Mouse (Mus musculus) macrophage (primary cell): Measurements from ENCODE around the gene Traf3ip2. TPM values are rescaled to one million over a fixed set of nuclear protein-coding genes. Genes with fewer than 3 reads are reported as not detected.

ENCODE experiments used
- H3K27ac ChIP-seq: fragments of 350-480 bp; formaldehyde crosslinking; 2 replicates; pipeline ENCODE4 v1.9.0; 2021
- H3K36me3 ChIP-seq: fragments of 350-480 bp; formaldehyde crosslinking; 2 replicates; pipeline ENCODE4 v1.9.0; 2021; ENCODE audit errors: inconsistent target
- H3K4me3 ChIP-seq: fragments of 350-480 bp; formaldehyde crosslinking; 2 replicates; pipeline ENCODE4 v1.9.0; 2021; ENCODE audit errors: inconsistent target
- H3K79me2 ChIP-seq: fragments of 350-480 bp; formaldehyde crosslinking; 2 replicates; pipeline ENCODE4 v1.9.0; 2021; ENCODE audit errors: inconsistent target
- WGBS: methylation state at CpG from one replicate; pipeline ENCODE4 v1.1.7; 2026; ENCODE audit warnings: inconsistent platforms; ENCODE audit not compliant: missing documents; 5-methylcytosine and 5-hydroxymethylcytosine counted together
- polyA plus RNA-seq: library from polyadenylated mRNA; stranded (reverse); fragments of 250-400 nt; gene quantifications from 3 replicates; pipeline ENCODE4 v1.2.4, GENCODE M21; 2018; ENCODE audit warnings: inconsistent platforms

Gene Traf3ip2
- polyA plus RNA-seq, 1 experiment from 2014 or later = 3.2 TPM

DNA sequence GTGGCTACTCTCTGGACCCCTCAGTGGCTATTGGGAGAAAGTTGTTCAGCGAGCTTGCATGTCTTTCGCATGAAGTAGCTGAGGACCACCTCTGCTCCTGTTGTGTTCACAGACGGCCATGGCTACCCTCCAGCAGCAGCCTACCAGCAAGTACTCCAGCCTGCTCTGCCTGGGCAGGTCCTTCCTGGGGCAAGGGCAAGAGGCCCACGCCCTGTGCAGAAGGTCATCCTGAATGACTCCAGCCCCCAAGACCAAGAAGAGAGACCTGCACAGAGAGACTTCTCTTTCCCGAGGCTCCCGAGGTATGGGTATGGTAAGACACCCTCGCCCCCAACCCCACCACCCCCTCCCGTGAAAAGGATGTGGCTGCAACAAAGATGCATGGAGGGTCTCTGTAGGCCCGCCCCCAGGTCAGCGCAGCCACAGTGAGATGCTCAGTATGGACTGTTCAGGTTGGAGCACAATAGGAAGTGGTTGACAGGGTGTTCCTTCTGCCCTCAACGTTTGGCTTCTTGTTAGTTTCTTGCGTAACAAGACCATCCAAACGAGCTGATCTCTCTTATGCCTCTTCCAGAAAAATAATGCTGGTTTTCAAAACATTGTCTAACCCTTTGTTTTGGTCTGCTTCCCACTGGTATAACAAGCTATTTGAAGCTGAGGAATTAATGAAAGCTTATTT, 21.8 kb downstream of the Traf3ip2 start:
- Histone ChIP-seq H3K36me3 (no peaks in the 10 kb centered on the region), H3K79me2 (no peaks in the 10 kb centered on the region), H3K4me3 (no peak overlapping the region), H3K27ac (no peak overlapping the region)
- WGBS = 33% methylated on average over 13 of the region's 13 CpGs

DNA sequence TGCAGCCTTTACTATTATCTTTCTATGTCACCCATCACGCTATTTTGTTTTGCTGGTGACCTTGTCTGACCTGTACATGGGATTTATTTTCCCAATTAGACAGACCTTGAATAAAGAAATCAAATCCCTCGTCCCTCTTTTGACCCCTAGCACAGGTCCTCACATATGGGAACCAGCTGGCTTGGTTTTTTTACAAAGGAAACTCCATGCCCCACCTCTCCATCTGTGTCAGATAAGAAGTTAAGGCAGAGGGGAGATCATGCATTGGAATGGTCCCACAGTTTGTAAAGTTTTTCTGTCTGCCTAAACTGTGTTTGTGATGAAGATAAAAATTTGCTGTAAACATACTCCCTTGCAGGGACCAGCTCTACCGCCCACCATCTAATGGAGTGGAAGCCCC, 26.1 kb downstream of the Traf3ip2 start:
- Histone ChIP-seq H3K27ac (no peak overlapping the region), H3K79me2 (no peaks in the 10 kb centered on the region), H3K36me3 (no peaks in the 10 kb centered on the region; the same call in 1 of the 2 replicates), H3K4me3 (no peak overlapping the region)
- WGBS = 87% methylated on average over 3 of the region's 3 CpGs

- Histone ChIP-seq H3K79me2 (no peaks in the 10 kb centered on the region), H3K27ac (no peak overlapping the region), H3K4me3 (no peak overlapping the region), H3K36me3 (no peaks in the 10 kb centered on the region; the same call in 1 of the 2 replicates)
- 86% methylated on average over 5 of the region's 5 CpGs for WGBS
Observed at GRCm38 (mm10) chr10:39639783-39640182, 27.0 kb downstream of the Traf3ip2 start.

DNA sequence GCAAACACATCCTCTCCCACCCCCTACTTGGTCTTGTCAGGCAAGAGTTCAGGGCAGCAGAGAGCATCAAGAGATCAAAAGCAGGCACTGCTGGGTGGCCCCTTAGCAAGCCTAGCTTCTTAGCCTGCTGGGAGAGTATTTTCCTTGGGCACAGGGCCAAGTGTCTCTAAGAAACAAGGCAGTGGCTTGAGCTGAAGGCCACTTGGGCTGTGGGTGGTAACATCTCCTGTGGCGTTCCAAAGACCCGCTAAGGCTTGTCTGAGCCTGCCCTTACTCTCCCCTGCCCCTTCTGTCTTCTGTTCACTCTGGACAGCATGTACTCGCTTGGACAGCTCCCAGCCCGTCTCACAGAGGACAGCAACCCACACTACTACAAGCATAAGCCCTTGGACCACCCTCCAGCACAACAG, 28.1 kb downstream of the Traf3ip2 start:
- WGBS = 98% methylated on average over 4 of the region's 4 CpGs
- no peaks in the 10 kb centered on the region for H3K79me2 ChIP-seq
- no peak overlapping the region for H3K4me3 ChIP-seq
- H3K36me3 ChIP-seq = no peaks in the 10 kb centered on the region; the same call in 1 of the 2 replicates
- no peak overlapping the region for H3K27ac ChIP-seq

DNA sequence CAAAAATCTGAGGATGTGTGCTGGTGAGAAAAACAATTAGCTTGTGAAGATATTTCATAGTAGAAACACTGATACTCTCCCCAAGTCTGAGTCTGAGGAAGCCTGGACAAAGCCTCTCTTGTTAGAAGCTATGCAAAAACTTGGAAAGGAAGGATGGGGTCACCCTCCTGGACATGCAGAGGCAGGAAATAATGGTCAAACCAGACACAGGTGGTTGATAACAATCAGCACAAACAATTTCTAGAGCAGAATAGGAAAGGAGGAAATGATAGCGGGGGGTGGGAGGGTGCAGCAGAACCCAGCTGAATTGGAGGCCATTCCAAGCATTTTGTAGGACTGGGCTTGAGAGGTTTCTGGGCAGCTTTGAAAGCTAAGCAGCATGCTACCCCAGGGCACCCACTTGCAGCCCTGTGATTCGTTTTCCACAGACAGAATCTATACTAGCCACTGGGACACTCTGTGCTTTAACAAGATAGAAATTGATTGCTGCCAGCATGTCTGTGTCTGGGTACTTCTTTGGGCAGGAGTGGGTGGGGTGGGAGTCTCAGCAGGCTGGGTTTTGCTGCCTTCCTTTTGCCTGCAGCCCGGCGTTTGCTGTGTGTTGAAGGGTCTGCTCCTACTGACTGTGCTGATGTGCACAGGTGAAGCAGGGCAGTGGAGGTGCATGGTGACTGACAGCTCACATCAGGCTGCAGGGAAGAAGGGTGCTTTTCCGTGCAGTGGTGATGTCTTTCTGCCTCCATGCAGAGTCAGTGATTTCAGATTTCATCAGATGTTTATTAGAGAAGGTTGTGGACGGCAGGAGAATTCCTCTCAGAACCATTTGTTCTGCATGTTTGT, 33.3 kb downstream of the Traf3ip2 start:
- H3K79me2 ChIP-seq = no peaks in the 10 kb centered on the region
- H3K36me3 ChIP-seq = no peaks in the 10 kb centered on the region; the same call in 1 of the 2 replicates
- no peak overlapping the region for H3K4me3 ChIP-seq
- 44% methylated on average over 6 of the region's 6 CpGs for WGBS
- H3K27ac ChIP-seq = no peak overlapping the region

DNA sequence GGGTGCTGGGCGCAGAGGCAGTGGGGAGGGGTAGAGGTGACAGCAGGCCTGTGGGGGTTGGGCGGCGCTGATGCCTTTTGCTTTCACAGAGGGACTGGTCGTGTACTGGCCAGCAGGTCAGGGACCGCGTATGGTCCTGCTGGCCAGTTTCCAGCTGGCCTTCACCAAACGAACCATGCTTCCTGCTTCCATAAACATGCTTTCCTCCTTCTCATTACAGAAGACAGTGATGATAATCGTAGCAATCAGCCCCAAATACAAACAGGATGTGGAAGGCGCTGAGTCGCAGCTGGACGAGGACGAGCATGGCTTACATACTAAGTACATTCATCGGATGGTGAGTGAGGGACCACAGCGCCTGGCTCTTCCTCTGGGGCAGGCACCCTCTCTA, 33.9 kb downstream of the Traf3ip2 start:
- Histone ChIP-seq H3K27ac (no peak overlapping the region), H3K36me3 (no peaks in the 10 kb centered on the region), H3K4me3 (no peak overlapping the region), H3K79me2 (no peaks in the 10 kb centered on the region)
- 65% methylated on average over 14 of the region's 14 CpGs for WGBS

DNA sequence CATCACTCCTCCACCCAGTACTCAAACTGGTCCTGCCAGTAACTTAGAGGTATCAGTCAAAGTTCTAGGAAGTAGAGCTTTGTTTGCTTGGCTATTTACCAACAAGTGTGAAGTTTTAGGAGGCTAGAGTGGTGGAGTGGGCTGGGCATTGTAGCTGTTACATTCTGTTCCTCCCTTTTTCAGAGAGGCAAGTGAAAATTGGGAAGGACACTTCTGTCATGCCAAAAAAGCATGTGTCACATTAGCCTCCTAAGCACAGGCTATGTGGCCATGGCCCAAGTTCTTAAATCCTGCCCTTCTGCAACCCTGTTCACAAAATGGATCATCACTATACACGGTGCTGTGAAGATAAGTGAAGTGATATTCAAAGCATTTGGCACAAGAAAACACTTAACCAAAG, 34.4 kb downstream of the Traf3ip2 start:
- no peak overlapping the region for H3K4me3 ChIP-seq
- no peak overlapping the region for H3K27ac ChIP-seq
- WGBS = 90% methylated on average over 1 of the region's 1 CpGs
- no peaks in the 10 kb centered on the region for H3K36me3 ChIP-seq
- no peaks in the 10 kb centered on the region for H3K79me2 ChIP-seq

- H3K36me3 ChIP-seq = no peaks in the 10 kb centered on the region
- no peaks in the 10 kb centered on the region for H3K79me2 ChIP-seq
Observed at GRCm38 (mm10) chr10:39648278-39648677, 35.5 kb downstream of the Traf3ip2 start.

GRCm38 (mm10) chr10:39649550-39649949, 36.8 kb downstream of the Traf3ip2 start:
- WGBS = 79% methylated on average over 3 of the region's 3 CpGs
- Histone ChIP-seq H3K4me3 (no peak overlapping the region), H3K36me3 (no peaks in the 10 kb centered on the region), H3K27ac (no peak overlapping the region), H3K79me2 (no peaks in the 10 kb centered on the region)

More at GRCm38 (mm10) chr10:39648278-39648677, 35.5 kb downstream of the Traf3ip2 start:
- Histone ChIP-seq H3K4me3 (no peak overlapping the region), H3K27ac (no peak overlapping the region)
- 97% methylated on average over 3 of the region's 3 CpGs for WGBS

DNA sequence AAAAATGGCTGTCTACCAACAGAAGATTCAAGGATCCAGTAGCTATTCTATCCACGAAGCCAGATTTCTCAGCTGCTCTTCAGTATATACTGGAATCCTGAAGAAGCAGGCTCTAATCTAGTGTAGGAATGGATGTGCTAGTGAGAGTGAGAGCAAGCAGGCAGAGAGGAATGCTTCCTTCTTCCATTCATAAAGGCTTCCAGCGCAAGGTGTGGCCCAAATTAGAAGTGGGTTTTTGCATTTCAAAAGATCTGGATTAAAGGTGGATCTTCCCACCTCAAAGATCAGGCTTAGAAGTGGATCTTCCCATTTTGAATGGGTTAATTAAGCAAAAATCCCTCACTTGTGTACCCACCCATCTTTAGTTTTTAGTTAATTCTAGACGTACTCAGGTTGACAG, 37.6 kb downstream of the Traf3ip2 start:
- H3K27ac ChIP-seq = no peak overlapping the region
- WGBS = 98% methylated on average over 3 of the region's 3 CpGs
- H3K36me3 ChIP-seq = no peaks in the 10 kb centered on the region
- no peak overlapping the region for H3K4me3 ChIP-seq
- no peaks in the 10 kb centered on the region for H3K79me2 ChIP-seq

GRCm38 (mm10) chr10:39654001-39654416, 41.3 kb downstream of the Traf3ip2 start:
- no peak overlapping the region for H3K4me3 ChIP-seq
- H3K79me2 ChIP-seq = no peaks in the 10 kb centered on the region
- no peaks in the 10 kb centered on the region for H3K36me3 ChIP-seq
- 91% methylated on average over 8 of the region's 8 CpGs for WGBS
- no peak overlapping the region for H3K27ac ChIP-seq

DNA sequence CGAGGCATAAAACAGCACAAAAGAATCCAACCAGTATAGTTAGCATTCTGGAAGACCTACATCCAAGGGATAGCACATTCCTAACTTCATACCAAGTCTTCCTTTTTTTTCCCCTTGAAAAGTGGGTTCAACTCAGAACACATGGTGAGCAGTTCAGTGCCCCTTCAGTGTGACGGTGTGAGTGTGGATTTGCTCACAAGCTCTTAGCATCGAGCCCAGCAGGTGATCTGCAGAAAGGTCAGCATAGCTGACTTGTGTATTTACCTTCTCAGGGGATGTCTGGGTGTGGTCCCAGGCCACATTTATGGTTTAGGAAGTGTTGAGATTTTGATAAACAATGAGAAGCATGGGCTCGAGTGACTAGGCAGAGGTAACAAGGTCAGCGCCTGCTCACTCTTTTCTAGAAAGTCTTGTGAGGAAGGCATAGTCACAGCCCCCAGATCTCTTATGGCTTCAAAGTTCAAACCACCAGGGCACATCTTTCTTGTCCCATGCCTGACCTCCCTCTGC, 46.2 kb downstream of the Traf3ip2 start:
- WGBS = 82% methylated on average over 5 of the region's 5 CpGs

DNA sequence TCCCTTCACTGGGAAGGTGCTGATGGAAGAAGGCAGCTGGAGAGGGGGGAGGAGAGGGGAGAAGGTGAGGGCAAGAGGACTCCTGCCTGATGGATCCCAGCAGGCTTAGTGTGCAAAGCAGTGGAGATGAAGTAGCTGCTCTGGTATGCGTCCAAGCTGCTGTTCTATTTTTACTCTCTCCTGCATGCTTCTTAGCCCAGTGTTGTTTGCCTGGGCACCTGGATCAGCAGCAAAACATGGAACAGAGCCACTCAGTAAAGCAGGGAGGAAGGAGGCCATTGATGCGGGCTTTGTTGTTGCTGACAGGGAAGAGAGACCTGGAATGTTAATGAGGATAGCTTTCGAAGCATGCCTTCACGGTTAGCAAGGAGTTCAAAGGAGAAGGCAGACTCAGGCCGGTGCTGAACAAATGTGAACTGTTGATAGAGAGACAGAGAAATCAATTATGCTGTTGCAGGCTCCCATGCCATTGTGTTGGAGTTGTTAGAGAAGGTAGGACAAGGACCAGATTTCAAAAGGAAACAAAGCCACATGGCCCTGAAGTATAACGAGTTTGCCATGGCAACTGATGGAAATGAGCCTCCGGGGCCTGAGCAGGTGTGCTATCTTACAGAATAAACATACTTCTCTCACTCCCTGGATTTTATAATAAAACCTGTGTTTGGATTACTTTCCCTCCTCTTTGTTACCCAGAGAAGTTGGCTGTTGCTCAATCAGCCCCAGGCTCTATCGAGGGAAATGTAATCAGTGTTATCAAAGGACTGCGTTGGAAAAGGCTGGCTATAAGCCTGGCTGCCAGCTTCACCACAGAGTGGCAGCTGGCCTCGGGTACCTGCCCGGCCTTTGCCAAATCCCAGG, 46.9 kb downstream of the Traf3ip2 start:
- Histone ChIP-seq H3K36me3 (no peaks in the 10 kb centered on the region), H3K4me3 (no peak overlapping the region), H3K79me2 (no peaks in the 10 kb centered on the region), H3K27ac (no peak overlapping the region)
- 88% methylated on average over 10 of the region's 11 CpGs for WGBS

More for the DNA sequence above, 46.2 kb downstream of the Traf3ip2 start:
- Histone ChIP-seq H3K4me3 (no peak overlapping the region), H3K36me3 (no peaks in the 10 kb centered on the region), H3K79me2 (no peaks in the 10 kb centered on the region), H3K27ac (no peak overlapping the region)

DNA sequence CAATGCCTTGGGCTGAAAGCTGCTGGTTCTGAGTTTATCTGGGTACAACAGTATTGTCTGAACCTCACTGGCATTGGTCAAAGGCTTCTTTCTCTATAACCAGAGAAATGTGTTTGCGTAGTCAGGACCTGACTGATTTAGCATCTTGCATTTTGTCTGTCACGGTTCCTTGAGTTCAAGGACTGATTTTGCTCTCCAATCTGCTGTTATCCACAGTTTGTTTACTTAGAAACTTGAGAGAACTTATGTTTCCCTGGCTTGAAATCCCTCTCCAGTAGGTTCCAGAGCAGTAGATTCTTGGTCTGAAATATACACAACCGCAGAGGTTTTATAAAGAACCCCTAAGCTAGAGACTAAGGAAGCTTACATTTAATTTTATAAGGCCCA, 47.5 kb downstream of the Traf3ip2 start:
- no peaks in the 10 kb centered on the region for H3K79me2 ChIP-seq
- no peak overlapping the region for H3K27ac ChIP-seq
- 96% methylated on average over 3 of the region's 3 CpGs for WGBS
- no peaks in the 10 kb centered on the region for H3K36me3 ChIP-seq
- H3K4me3 ChIP-seq = no peak overlapping the region
